In genomic region chr7:27838323-27839249, GRCm38 (mm10) we compare ENCODE assay signal across 8 mouse cellular contexts. TPM values are rescaled to one million over a fixed set of nuclear protein-coding genes. Genes with fewer than 3 reads are reported as not detected.
DNase-seq lines count a peak whose midpoint lies in the region; ATAC-seq and TF ChIP-seq lines count a peak whose summit lies in the region.

Zfp59 (plus strand) TSS chr7:27838607.

- peak within 1 kb of the TSS; percentile 69 for H3ac ChIP-seq in C2C12 (ENCODE audit: control insufficient read depth, insufficient read length, low read depth)

- no peaks in the 10 kb centered on the region for H3K36me3 ChIP-seq in C2C12 (ENCODE audit: control insufficient read depth, insufficient read depth)
- no peaks in the 10 kb centered on the region for H3K36me3 ChIP-seq in erythroblast, embryonic 14.5 days (ENCODE audit: control insufficient read depth)
- H3K36me3 ChIP-seq in heart, embryonic 12.5 days = peaks cover 8% of the 10 kb centered on the region
- no peaks in the 10 kb centered on the region for H3K36me3 ChIP-seq in kidney, postnatal 0 days (ENCODE audit: insufficient read depth, low read length)
- no peaks in the 10 kb centered on the region for H3K36me3 ChIP-seq in liver, embryonic 11.5 days (ENCODE audit: control insufficient read depth, insufficient read depth, low read length)
- H3K36me3 ChIP-seq in stomach, embryonic 14.5 days (ENCODE audit: control insufficient read depth, insufficient read depth, low read length) = no peaks in the 10 kb centered on the region

- DNase-seq in brain, embryonic 14.5 days (ENCODE audit: low read depth) = peak; percentile 98
- DNase-seq in kidney, postnatal 0 days (ENCODE audit: low spot score) = peak; percentile 97
- DNase-seq in liver, embryonic 11.5 days (ENCODE audit: low spot score) = peak; percentile 82
- peak; percentile 81 for DNase-seq in naive thymus-derived CD4-positive, alpha-beta T cell, adult 2 months (ENCODE audit: low read depth)

- TF ChIP-seq POLR2A in brain, embryonic 14.5 days (IDR thresholded peaks at IDR 0.05; ENCODE audit: borderline replicate concordance, extremely low read depth, insufficient read depth, insufficient read length, poor library complexity, severe bottlenecking) = peak; percentile 23; the same call in 1 of the 2 replicates

- H3K79me3 ChIP-seq in C2C12 (ENCODE audit: low read depth) = no peaks in the 10 kb centered on the region

- H3K4me2 ChIP-seq in heart, embryonic 12.5 days = peak within 1 kb of the TSS; percentile 67
- H3K4me2 ChIP-seq in kidney, postnatal 0 days (ENCODE audit: low read length) = peak within 1 kb of the TSS; percentile 55
- H3K4me2 ChIP-seq in liver, embryonic 11.5 days = peak within 1 kb of the TSS; percentile 68
- H3K4me2 ChIP-seq in stomach, embryonic 14.5 days (replicated peaks; ENCODE audit: low read depth, low read length) = peak within 1 kb of the TSS; percentile 66

- H3K4me1 ChIP-seq in erythroblast, embryonic 14.5 days (ENCODE audit: control insufficient read depth) = peaks cover 18% of the 10 kb centered on the region
- peaks cover 10% of the 10 kb centered on the region for H3K4me1 ChIP-seq in heart, embryonic 12.5 days (replicated peaks)
- H3K4me1 ChIP-seq in kidney, postnatal 0 days (replicated peaks; ENCODE audit: insufficient read depth, low read length) = no peaks in the 10 kb centered on the region; the same call in 1 of the 2 replicates
- no peaks in the 10 kb centered on the region for H3K4me1 ChIP-seq in liver, embryonic 11.5 days (replicated peaks; ENCODE audit: control insufficient read depth, insufficient read depth, low read length)
- H3K4me1 ChIP-seq in stomach, embryonic 14.5 days (ENCODE audit: control insufficient read depth, insufficient read depth, low read length) = peaks cover 3% of the 10 kb centered on the region; the same call in 1 of the 2 replicates

- peak within 1 kb of the TSS; percentile 36 for H3K4me3 ChIP-seq in C2C12 (ENCODE audit: insufficient read depth, poor library complexity, severe bottlenecking)
- peak within 1 kb of the TSS; percentile 65 for H3K4me3 ChIP-seq in erythroblast, embryonic 14.5 days (replicated peaks)
- H3K4me3 ChIP-seq in heart, embryonic 12.5 days = peak within 1 kb of the TSS; percentile 81
- peak within 1 kb of the TSS; percentile 38 for H3K4me3 ChIP-seq in kidney, postnatal 0 days (replicated peaks; ENCODE audit: low read depth, low read length)
- H3K4me3 ChIP-seq in liver, embryonic 11.5 days (ENCODE audit: low read depth, low read length) = peak within 1 kb of the TSS; percentile 64
- H3K4me3 ChIP-seq in stomach, embryonic 14.5 days (ENCODE audit: low read depth, low read length) = peak within 1 kb of the TSS; percentile 41

- no peaks in the 10 kb centered on the region for H3K9me3 ChIP-seq in erythroblast, embryonic 14.5 days (ENCODE audit: control insufficient read depth, low read length)
- no peaks in the 10 kb centered on the region for H3K9me3 ChIP-seq in heart, embryonic 12.5 days (replicated peaks)
- no peaks in the 10 kb centered on the region for H3K9me3 ChIP-seq in kidney, postnatal 0 days (replicated peaks; ENCODE audit: low read length)
- H3K9me3 ChIP-seq in liver, embryonic 11.5 days (ENCODE audit: control insufficient read depth, low read length) = no peaks in the 10 kb centered on the region
- H3K9me3 ChIP-seq in stomach, embryonic 14.5 days (ENCODE audit: control insufficient read depth, low read depth, low read length) = no peaks in the 10 kb centered on the region

- no peak for TF ChIP-seq CTCF in C2C12 (IDR thresholded peaks at IDR 0.05; ENCODE audit: control insufficient read depth, insufficient read depth, insufficient read length)
- no peak for TF ChIP-seq CTCF in brain, embryonic 14.5 days (IDR thresholded peaks at IDR 0.05; ENCODE audit: borderline replicate concordance, extremely low read depth, insufficient read depth, insufficient read length)
- TF ChIP-seq CTCF in kidney, postnatal 0 days (IDR thresholded peaks at IDR 0.05; ENCODE audit: low read depth) = no peak

- WGBS in heart, embryonic 12.5 days = 3% methylated on average over 34 of the region's 34 CpGs
- 3% methylated on average over 34 of the region's 34 CpGs for WGBS in kidney, postnatal 0 days
- 3% methylated on average over 33 of the region's 34 CpGs for WGBS in liver, embryonic 11.5 days
- WGBS in stomach, embryonic 14.5 days = 4% methylated on average over 34 of the region's 34 CpGs

- no peaks in the 10 kb centered on the region for H3K27me3 ChIP-seq in C2C12 (ENCODE audit: control insufficient read depth, insufficient read depth, insufficient read length)
- H3K27me3 ChIP-seq in erythroblast, embryonic 14.5 days (ENCODE audit: control insufficient read depth) = no peaks in the 10 kb centered on the region
- H3K27me3 ChIP-seq in heart, embryonic 12.5 days (replicated peaks) = no peaks in the 10 kb centered on the region
- no peaks in the 10 kb centered on the region for H3K27me3 ChIP-seq in kidney, postnatal 0 days (ENCODE audit: insufficient read depth, low read length)
- no peaks in the 10 kb centered on the region for H3K27me3 ChIP-seq in liver, embryonic 11.5 days (replicated peaks; ENCODE audit: control insufficient read depth, insufficient read depth, low read length)
- H3K27me3 ChIP-seq in stomach, embryonic 14.5 days (ENCODE audit: control insufficient read depth, insufficient read depth, low read length) = no peaks in the 10 kb centered on the region

- H3K79me2 ChIP-seq in C2C12 (ENCODE audit: control insufficient read depth, insufficient read depth) = peaks cover 9% of the 10 kb centered on the region

- ATAC-seq in heart, embryonic 12.5 days (ENCODE audit: insufficient number of reproducible peaks, low FRiP score) = peak; percentile 96
- ATAC-seq in kidney, postnatal 0 days (replicated peaks; ENCODE audit: low FRiP score, low read depth) = peak; percentile 98
- peak; percentile 96 for ATAC-seq in liver, embryonic 11.5 days (replicated peaks; ENCODE audit: low FRiP score)
- ATAC-seq in stomach, embryonic 14.5 days (ENCODE audit: insufficient number of reproducible peaks, insufficient read depth, low FRiP score, low read depth) = peak; percentile 94

- H3K27ac ChIP-seq in heart, embryonic 12.5 days (ENCODE audit: poor library complexity, severe bottlenecking) = peak within 1 kb of the TSS; percentile 81
- H3K27ac ChIP-seq in kidney, postnatal 0 days = peak within 1 kb of the TSS; percentile 67
- peak within 1 kb of the TSS; percentile 35; the same call in 1 of the 2 replicates for H3K27ac ChIP-seq in liver, embryonic 11.5 days (ENCODE audit: low read depth, low read length)
- peak within 1 kb of the TSS; percentile 62; the same call in 1 of the 2 replicates for H3K27ac ChIP-seq in stomach, embryonic 14.5 days (ENCODE audit: low read length)

- peak within 1 kb of the TSS; percentile 83 for H3K9ac ChIP-seq in heart, embryonic 12.5 days
- peak within 1 kb of the TSS; percentile 49 for H3K9ac ChIP-seq in kidney, postnatal 0 days (ENCODE audit: low read depth, low read length)
- H3K9ac ChIP-seq in liver, embryonic 11.5 days (ENCODE audit: low read depth, low read length) = peak within 1 kb of the TSS; percentile 66
- H3K9ac ChIP-seq in stomach, embryonic 14.5 days (replicated peaks; ENCODE audit: low read depth, low read length) = peak within 1 kb of the TSS; percentile 51

TF ChIP-seq in C2C12, 6 proteins besides CTCF, POLR2A, EP300 and RAD21:
- TF ChIP-seq CEBPB (IDR thresholded peaks at IDR 0.05; ENCODE audit: low read depth) = no peak
- TF ChIP-seq USF1 (IDR thresholded peaks at IDR 0.05; ENCODE audit: low read depth) = peak; percentile 85
- TF ChIP-seq MAX (IDR thresholded peaks at IDR 0.05) = peak; percentile 48

RNA-seq across cellular contexts. Expression of gene Zfp59, which starts in this region (rescaled TPM):
- polyA plus RNA-seq in C2C12 (2012; fragmentation: generic; extraction: Trizol) = 0.85 TPM
- polyA plus RNA-seq in brain, embryonic 14.5 days (2012; rRNA removed) = 5.1 and 6.2 TPM in 2 replicates
- polyA plus RNA-seq in erythroblast, embryonic 14.5 days (2012) = not detected in 2 replicates
- 5.6 and 6.6 TPM in 2 replicates for polyA plus RNA-seq in heart, embryonic 12.5 days (2016; fragmentation: Nextera tagmentation; extraction: Ambion mirVana)
- polyA plus RNA-seq in kidney, postnatal 0 days (2015; fragmentation: Nextera tagmentation; extraction: Ambion mirVana) = 6.0 and 6.4 TPM in 2 replicates
- polyA plus RNA-seq in liver, embryonic 11.5 days (2014; fragmentation: Nextera tagmentation; extraction: Ambion mirVana) = 4.6 and 5.7 TPM in 2 replicates
- polyA plus RNA-seq in stomach, embryonic 14.5 days (2014; fragmentation: Nextera tagmentation; extraction: Ambion mirVana) = 9.5 and 9.6 TPM in 2 replicates

Comparison
In these comparisons a context has a peak if more than half of its experiments do, and no peak if none do; other contexts are left out.
1. Peak in every context shown above with its lines: DNase-seq, ATAC-seq, H3K4me3 ChIP-seq and H3K27ac ChIP-seq.